Mouse (Mus musculus) intestine, postnatal 0 days (tissue): ENCODE measurements around the gene Pla2g2d. TPM values are rescaled to one million over a fixed set of nuclear protein-coding genes. Genes with fewer than 3 reads are reported as not detected.

ENCODE experiments used
- ATAC-seq: fragments of 200-750 bp; cut with Nextera tagmentation; 2 replicates; pipeline ENCODE4 v1.8.0; 2017; ENCODE audit warnings: mild to moderate bottlenecking, moderate TSS enrichment, moderate library complexity
- H3K27ac ChIP-seq: fragments of 300-500 bp; sonication (generic); 2 replicates; pipeline ENCODE4 v1.5.1; 2014; ENCODE audit warnings: mild to moderate bottlenecking, low read depth, low read length, moderate library complexity
- H3K27me3 ChIP-seq: fragments of 300-500 bp; sonication (generic); replicated peaks from 2 replicates; pipeline ENCODE4 v1.6.1; 2014; ENCODE audit warnings: low read length, mixed read lengths; ENCODE audit not compliant: control insufficient read depth, insufficient read depth
- H3K36me3 ChIP-seq: fragments of 300-500 bp; sonication (generic); 2 replicates; pipeline ENCODE4 v1.6.1; 2014; ENCODE audit warnings: mild to moderate bottlenecking, moderate library complexity; ENCODE audit not compliant: control insufficient read depth, insufficient read depth
- H3K4me1 ChIP-seq: fragments of 300-500 bp; sonication (generic); replicated peaks from 2 replicates; pipeline ENCODE4 v1.6.1; 2014; ENCODE audit warnings: antibody characterized with exemption, low read length, mixed read lengths; ENCODE audit not compliant: control insufficient read depth, insufficient read depth
- H3K4me2 ChIP-seq: fragments of 300-500 bp; sonication (generic); replicated peaks from 2 replicates; pipeline ENCODE4 v1.6.1; 2014; ENCODE audit warnings: low read depth, mild to moderate bottlenecking, moderate library complexity
- H3K4me3 ChIP-seq: fragments of 300-500 bp; sonication (generic); 2 replicates; pipeline ENCODE4 v1.5.1; 2014; ENCODE audit warnings: low read depth, low read length
- H3K9ac ChIP-seq: fragments of 300-500 bp; sonication (generic); 2 replicates; pipeline ENCODE4 v1.6.1; 2014; ENCODE audit warnings: mild to moderate bottlenecking, low read depth, low read length
- H3K9me3 ChIP-seq: fragments of 300-500 bp; sonication (generic); 2 replicates; pipeline ENCODE4 v1.6.1; 2016; ENCODE audit warnings: mixed run types; ENCODE audit not compliant: control insufficient read depth
- CTCF ChIP-seq: sonication (generic); IDR thresholded peaks from 2 replicates; pipeline ENCODE4 v1.5.1; 2016; ENCODE audit warnings: low read depth, mild to moderate bottlenecking, control low read depth, antibody characterized with exemption, moderate library complexity
- WGBS: fragments of 180-500 bp; shearing (Covaris S2); extraction: QIAGEN DNeasy Blood & Tissue Kit; methylation state at CpG from one replicate; pipeline ENCODE4 v1.1.7; 2014; 5-methylcytosine and 5-hydroxymethylcytosine counted together
- polyA plus RNA-seq: library from polyadenylated mRNA; unstranded; fragments of >200 nt; fragmentation: Nextera tagmentation; extraction: Ambion mirVana; gene quantifications from 2 replicates; pipeline ENCODE4 v1.2.1, GENCODE M21; 2015

Pla2g2d gene
- polyA plus RNA-seq: 1.5 and 2.3 TPM in 2 replicates

DNA sequence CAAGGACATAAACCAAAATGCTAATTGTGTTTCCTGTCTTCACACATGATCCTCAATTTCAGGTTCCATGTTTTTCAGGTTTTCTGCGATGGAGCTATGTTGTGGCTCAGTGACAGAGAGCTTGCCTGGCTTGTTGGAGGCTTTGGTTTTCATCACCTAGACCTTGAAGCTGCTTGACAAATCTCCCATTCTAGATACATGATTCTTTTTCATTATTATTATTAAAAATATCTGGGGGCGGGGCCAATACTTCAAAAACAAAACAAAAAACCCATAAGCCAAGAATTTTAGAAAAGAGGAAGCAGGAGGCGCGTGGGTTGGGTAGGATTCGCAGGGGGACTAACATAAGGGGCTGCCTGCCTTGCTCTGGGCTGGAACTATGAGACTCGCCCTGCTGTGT, at the start of gene Pla2g2d:
Gene Pla2g2d (plus strand): TSS at position 301 of the 400 bp plus-strand sequence.
- ATAC-seq: no peak
- WGBS: 84% methylated on average over 6 of the region's 6 CpGs
- no peaks in the 10 kb centered on the region for H3K36me3 ChIP-seq

DNA sequence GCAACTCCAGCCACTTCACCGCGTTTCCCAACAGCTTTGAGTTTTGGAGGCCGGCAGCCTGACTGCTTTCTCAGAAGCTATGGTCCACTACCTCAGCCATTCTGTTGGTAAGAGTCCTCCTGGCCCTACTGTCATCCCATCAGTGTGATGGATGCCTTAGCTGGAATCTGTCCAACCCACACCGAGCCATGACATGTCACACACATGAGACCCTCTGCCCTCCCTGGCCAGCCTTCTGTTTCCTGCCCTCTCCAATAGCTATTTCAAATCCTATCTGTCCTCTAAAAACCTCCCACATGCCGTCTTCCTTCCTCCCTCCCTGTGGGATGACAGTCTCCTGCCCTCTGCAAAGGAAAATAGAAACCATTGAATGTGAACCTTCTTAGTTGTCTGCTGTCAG, 49.8 kb upstream of the Pla2g2d start:
- H3K27me3 ChIP-seq: no peaks in the 10 kb centered on the region
- no peak overlapping the region for H3K4me2 ChIP-seq
- no peaks in the 10 kb centered on the region for H3K9me3 ChIP-seq
- no peak for ATAC-seq
- no peaks in the 10 kb centered on the region for H3K36me3 ChIP-seq
- 77% methylated on average over 5 of the region's 5 CpGs for WGBS
- no peak overlapping the region for H3K9ac ChIP-seq
- H3K4me1 ChIP-seq: peaks cover 6% of the 10 kb centered on the region; the same call in 1 of the 2 replicates
- H3K27ac ChIP-seq: no peak overlapping the region
- TF ChIP-seq CTCF: no peak
- no peak overlapping the region for H3K4me3 ChIP-seq

More for the DNA sequence above, at the start of gene Pla2g2d:
- no peak within 1 kb of the TSS for H3K4me3 ChIP-seq
- no peak within 1 kb of the TSS for H3K27ac ChIP-seq
- TF ChIP-seq CTCF: no peak
- no peak within 1 kb of the TSS for H3K9ac ChIP-seq
- H3K4me2 ChIP-seq: no peak within 1 kb of the TSS
- no peaks in the 10 kb centered on the region for H3K9me3 ChIP-seq
- H3K27me3 ChIP-seq: no peaks in the 10 kb centered on the region
- 0 out of 2 replicates have a peak, but pooled peaks cover 3% of the 10 kb centered on the region for H3K4me1 ChIP-seq

DNA sequence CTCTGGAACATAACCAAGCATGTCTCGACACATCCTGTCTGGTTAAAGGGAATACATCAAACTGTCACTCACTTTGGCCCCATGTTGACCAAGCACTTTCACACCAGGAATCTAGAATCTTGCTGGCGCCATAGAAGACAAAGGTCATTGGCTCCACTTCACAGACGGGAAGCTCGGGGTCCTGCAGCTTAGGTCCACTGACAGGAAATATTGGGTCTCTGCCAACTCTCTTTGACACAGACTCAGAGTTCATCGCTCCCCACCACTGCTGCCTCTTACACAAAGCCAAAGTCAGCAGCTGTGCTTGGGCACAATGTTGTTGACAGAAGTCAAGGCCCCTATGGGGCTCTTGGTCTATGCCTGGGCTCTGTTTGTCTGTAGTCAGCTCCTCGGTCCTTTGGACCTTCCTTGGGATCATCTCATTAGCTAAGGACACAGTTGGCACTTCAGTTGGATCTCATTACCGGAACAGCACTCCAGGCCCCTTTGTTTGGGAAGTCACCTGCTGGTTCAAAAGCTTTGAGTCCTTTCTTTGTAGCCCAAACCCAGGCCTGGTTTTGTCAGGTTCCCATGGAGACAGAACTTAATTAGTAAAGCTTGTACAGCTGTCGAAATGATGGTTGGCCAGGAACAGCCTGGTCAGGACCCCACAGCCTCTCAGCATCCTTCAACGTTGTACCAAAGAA, 46.4 kb upstream of the Pla2g2d start:
- Histone ChIP-seq H3K9me3 (no peaks in the 10 kb centered on the region), H3K27me3 (no peaks in the 10 kb centered on the region), H3K4me1 (peaks cover 2% of the 10 kb centered on the region; the same call in 1 of the 2 replicates), H3K36me3 (no peaks in the 10 kb centered on the region), H3K27ac (no peak overlapping the region), H3K4me2 (no peak overlapping the region), H3K4me3 (no peak overlapping the region), H3K9ac (no peak overlapping the region)
- no peak for TF ChIP-seq CTCF
- no peak for ATAC-seq
- 53% methylated on average over 9 of the region's 9 CpGs for WGBS

DNA sequence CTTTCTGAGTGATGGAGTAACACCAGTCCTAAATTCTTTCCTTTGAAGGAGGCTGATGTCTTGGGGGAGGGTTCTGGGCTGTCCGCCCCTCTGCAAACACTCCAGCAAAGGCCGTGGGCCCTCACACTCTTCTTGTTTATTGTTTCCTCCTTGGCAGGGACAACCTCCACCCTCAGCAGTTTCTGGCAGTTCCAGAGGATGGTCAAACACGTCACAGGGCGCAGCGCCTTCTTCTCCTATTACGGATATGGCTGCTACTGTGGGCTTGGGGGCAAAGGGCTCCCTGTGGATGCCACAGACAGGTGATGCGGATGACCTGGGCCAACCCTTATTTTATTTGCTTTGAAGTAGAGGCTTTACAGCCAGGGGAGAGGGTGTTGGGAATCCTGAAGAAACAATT, 41.4 kb upstream of the Pla2g2d start:
- Histone ChIP-seq H3K27ac (no peak overlapping the region), H3K9me3 (no peaks in the 10 kb centered on the region), H3K4me3 (no peak overlapping the region), H3K27me3 (no peaks in the 10 kb centered on the region), H3K36me3 (no peaks in the 10 kb centered on the region), H3K9ac (no peak overlapping the region), H3K4me2 (no peak overlapping the region), H3K4me1 (no peaks in the 10 kb centered on the region)
- 56% methylated on average over 7 of the region's 7 CpGs for WGBS
- no peak for TF ChIP-seq CTCF
- no peak for ATAC-seq

DNA sequence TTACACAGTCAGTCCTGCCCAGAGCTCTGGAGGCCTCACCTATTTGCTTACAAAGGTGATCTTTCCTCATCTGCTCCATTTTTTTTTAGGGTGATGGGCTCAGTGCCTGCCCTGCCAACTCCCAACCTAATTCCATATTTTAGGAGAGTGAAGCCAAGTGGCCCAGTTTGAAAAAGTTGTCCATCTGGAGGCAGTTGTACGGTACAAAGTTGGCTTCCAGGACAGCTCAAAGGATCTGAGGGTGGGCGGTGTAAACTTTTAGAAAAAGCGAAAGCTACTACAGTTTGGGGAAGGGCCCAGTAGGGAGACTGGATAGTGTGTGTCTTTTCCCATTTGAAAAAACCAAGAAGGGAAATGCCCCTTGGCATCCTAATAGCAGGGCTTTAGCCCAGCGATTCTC, 40.7 kb upstream of the Pla2g2d start:
- H3K27ac ChIP-seq: no peak overlapping the region
- no peak overlapping the region for H3K4me3 ChIP-seq
- no peak overlapping the region for H3K4me2 ChIP-seq
- H3K9me3 ChIP-seq: no peaks in the 10 kb centered on the region
- H3K9ac ChIP-seq: no peak overlapping the region
- WGBS: 94% methylated on average over 4 of the region's 4 CpGs
- no peak for TF ChIP-seq CTCF
- no peak for ATAC-seq
- no peaks in the 10 kb centered on the region for H3K27me3 ChIP-seq
- H3K36me3 ChIP-seq: no peaks in the 10 kb centered on the region
- no peaks in the 10 kb centered on the region for H3K4me1 ChIP-seq

DNA sequence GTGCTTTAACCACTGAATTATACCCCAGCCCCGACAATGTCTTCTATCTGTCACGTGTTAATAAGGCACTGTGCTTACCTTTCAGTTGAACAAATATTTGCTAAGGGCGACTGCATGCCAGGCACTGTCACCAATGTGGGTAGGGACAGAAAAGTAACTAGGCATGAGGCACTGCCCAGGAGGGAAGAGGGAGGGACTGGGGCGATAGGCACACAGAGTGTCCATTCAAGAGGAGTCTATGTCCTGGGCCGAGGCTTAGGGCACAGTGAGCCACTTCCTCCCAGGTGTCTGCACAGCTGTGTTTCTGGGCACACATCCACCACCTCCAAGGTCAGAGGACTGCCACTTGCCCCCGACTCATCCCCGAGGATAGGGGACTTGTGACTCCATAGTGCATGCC, 38.5 kb upstream of the Pla2g2d start, which contains the start of gene Ubxn10:
Gene Ubxn10 (minus strand): TSS at position 137 of the 400 bp plus-strand sequence.
- H3K4me3 ChIP-seq: no peak within 1 kb of the TSS
- H3K27me3 ChIP-seq: no peaks in the 10 kb centered on the region
- peak within 1 kb of the TSS; percentile 28; the same call in 1 of the 2 replicates for H3K27ac ChIP-seq
- no peaks in the 10 kb centered on the region for H3K36me3 ChIP-seq
- peak; percentile 79 for ATAC-seq
- WGBS: 36% methylated on average over 7 of the region's 7 CpGs
- no peak within 1 kb of the TSS for H3K4me2 ChIP-seq
- TF ChIP-seq CTCF: no peak
- no peaks in the 10 kb centered on the region for H3K4me1 ChIP-seq
- H3K9me3 ChIP-seq: no peaks in the 10 kb centered on the region
- no peak within 1 kb of the TSS for H3K9ac ChIP-seq
